Mouse (Mus musculus): ENCODE measurements at regions not wholly inside any gene's neighbourhood (a gene's known extent, or its start where the extent isn't known, plus 50 kb on each side); places are given as distances from the start of the nearest gene placed in this dataset.

DNA sequence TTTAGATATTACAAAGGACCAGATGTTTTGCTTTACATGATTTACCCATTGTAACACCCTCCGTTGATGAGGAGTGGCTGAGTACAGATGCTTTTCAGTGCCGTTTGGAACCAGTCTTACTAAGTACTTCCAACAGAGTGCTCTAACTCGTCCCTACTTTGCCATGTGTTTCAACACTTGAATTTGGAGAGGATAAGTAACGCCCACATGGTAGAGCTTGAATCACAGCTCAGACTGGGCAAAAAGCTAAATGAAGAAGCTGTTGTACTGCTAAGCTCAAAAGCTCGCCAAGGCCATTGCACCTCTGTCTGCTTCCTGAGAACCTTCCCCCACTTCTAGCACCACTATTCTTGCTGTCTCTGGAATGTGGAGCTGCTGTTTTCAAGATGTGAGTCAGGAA lies 471.1 kb downstream of the Nfib start:
- 77% methylated on average over 5 of the region's 5 CpGs for WGBS

GRCm38 (mm10) chr4:82226197-82227119 lies 479.1 kb downstream of the Nfib start:
- Histone ChIP-seq H3K4me1 (ENCODE audit: control insufficient read depth, insufficient read depth, low read length) (no peaks in the 10 kb centered on the region), H3K27ac (ENCODE audit: low read length) (no peak overlapping the region), H3K36me3 (ENCODE audit: control insufficient read depth, insufficient read depth, low read length) (no peaks in the 10 kb centered on the region), H3K27me3 (ENCODE audit: control insufficient read depth, insufficient read depth, low read length) (no peaks in the 10 kb centered on the region), H3K4me2 (replicated peaks; ENCODE audit: low read depth, low read length) (no peak overlapping the region), H3K4me3 (ENCODE audit: low read depth, low read length) (no peak overlapping the region), H3K9me3 (ENCODE audit: control insufficient read depth, low read depth, low read length) (no peaks in the 10 kb centered on the region), H3K9ac (replicated peaks; ENCODE audit: low read depth, low read length) (no peak overlapping the region)
- ATAC-seq (ENCODE audit: insufficient number of reproducible peaks, insufficient read depth, low FRiP score, low read depth): no peak
- WGBS: 68% methylated on average over 6 of the region's 6 CpGs

More for the DNA sequence above, 471.1 kb downstream of the Nfib start:
- no peak overlapping the region for H3K9ac ChIP-seq (replicated peaks; ENCODE audit: low read depth, low read length)
- H3K4me3 ChIP-seq (ENCODE audit: low read depth, low read length): no peak overlapping the region
- H3K9me3 ChIP-seq (ENCODE audit: control insufficient read depth, low read depth, low read length): peaks cover 8% of the 10 kb centered on the region; the same call in 1 of the 2 replicates
- no peaks in the 10 kb centered on the region for H3K36me3 ChIP-seq (ENCODE audit: control insufficient read depth, insufficient read depth, low read length)
- no peaks in the 10 kb centered on the region for H3K4me1 ChIP-seq (ENCODE audit: control insufficient read depth, insufficient read depth, low read length)
- H3K4me2 ChIP-seq (replicated peaks; ENCODE audit: low read depth, low read length): no peak overlapping the region
- H3K27ac ChIP-seq (ENCODE audit: low read length): no peak overlapping the region
- no peak for ATAC-seq (ENCODE audit: insufficient number of reproducible peaks, insufficient read depth, low FRiP score, low read depth)
- H3K27me3 ChIP-seq (ENCODE audit: control insufficient read depth, insufficient read depth, low read length): no peaks in the 10 kb centered on the region

- Histone ChIP-seq H3K4me2 (replicated peaks; ENCODE audit: low read depth, low read length) (no peak overlapping the region), H3K27ac (ENCODE audit: low read length) (no peak overlapping the region), H3K27me3 (ENCODE audit: control insufficient read depth, insufficient read depth, low read length) (no peaks in the 10 kb centered on the region), H3K4me1 (ENCODE audit: control insufficient read depth, insufficient read depth, low read length) (no peaks in the 10 kb centered on the region), H3K9ac (replicated peaks; ENCODE audit: low read depth, low read length) (no peak overlapping the region), H3K9me3 (ENCODE audit: control insufficient read depth, low read depth, low read length) (no peaks in the 10 kb centered on the region), H3K36me3 (ENCODE audit: control insufficient read depth, insufficient read depth, low read length) (no peaks in the 10 kb centered on the region), H3K4me3 (ENCODE audit: low read depth, low read length) (no peak overlapping the region)
- 77% methylated on average over 8 of the region's 8 CpGs for WGBS
- ATAC-seq (ENCODE audit: insufficient number of reproducible peaks, insufficient read depth, low FRiP score, low read depth): no peak
These were observed 484.8 kb downstream of the Nfib start for GRCm38 (mm10) chr4:82220724-82221123.

GRCm38 (mm10) chr4:82220120-82220714 lies 485.3 kb downstream of the Nfib start:
- no peak overlapping the region for H3K4me3 ChIP-seq (ENCODE audit: low read depth, low read length)
- H3K27ac ChIP-seq (ENCODE audit: low read length): peak overlapping the region; percentile 48; the same call in 1 of the 2 replicates
- H3K4me2 ChIP-seq (replicated peaks; ENCODE audit: low read depth, low read length): no peak overlapping the region
- H3K9me3 ChIP-seq (ENCODE audit: control insufficient read depth, low read depth, low read length): no peaks in the 10 kb centered on the region
- 49% methylated on average over 7 of the region's 7 CpGs for WGBS
- no peak overlapping the region for H3K9ac ChIP-seq (replicated peaks; ENCODE audit: low read depth, low read length)
- ATAC-seq (ENCODE audit: insufficient number of reproducible peaks, insufficient read depth, low FRiP score, low read depth): no peak
- H3K36me3 ChIP-seq (ENCODE audit: control insufficient read depth, insufficient read depth, low read length): no peaks in the 10 kb centered on the region
- no peaks in the 10 kb centered on the region for H3K4me1 ChIP-seq (ENCODE audit: control insufficient read depth, insufficient read depth, low read length)
- no peaks in the 10 kb centered on the region for H3K27me3 ChIP-seq (ENCODE audit: control insufficient read depth, insufficient read depth, low read length)

DNA sequence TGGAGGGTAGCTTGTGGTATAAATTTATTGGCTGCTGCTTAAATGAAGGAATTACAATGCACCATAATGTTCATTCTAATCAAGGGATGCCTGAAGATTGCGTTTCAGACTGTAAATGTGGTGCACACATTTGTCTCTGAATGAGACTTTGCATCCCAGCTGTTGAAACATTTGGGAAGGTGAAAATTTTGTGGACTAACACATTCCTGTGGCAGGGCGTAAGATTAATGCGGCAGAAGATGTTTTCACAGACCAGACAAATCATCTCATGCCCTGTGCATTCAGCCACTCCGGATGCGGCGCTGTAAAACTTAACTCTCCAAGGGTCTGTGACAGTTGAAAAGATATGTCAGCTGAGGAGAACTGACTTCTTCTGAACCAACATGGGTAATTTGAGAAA lies 486.9 kb downstream of the Nfib start:
- no peaks in the 10 kb centered on the region for H3K36me3 ChIP-seq (ENCODE audit: control insufficient read depth, insufficient read depth, low read length)
- no peaks in the 10 kb centered on the region for H3K9me3 ChIP-seq (ENCODE audit: control insufficient read depth, low read depth, low read length)
- no peak overlapping the region for H3K27ac ChIP-seq (ENCODE audit: low read length)
- H3K4me3 ChIP-seq (ENCODE audit: low read depth, low read length): no peak overlapping the region
- H3K4me2 ChIP-seq (replicated peaks; ENCODE audit: low read depth, low read length): no peak overlapping the region
- ATAC-seq (ENCODE audit: insufficient number of reproducible peaks, insufficient read depth, low FRiP score, low read depth): no peak
- H3K27me3 ChIP-seq (ENCODE audit: control insufficient read depth, insufficient read depth, low read length): no peaks in the 10 kb centered on the region
- H3K9ac ChIP-seq (replicated peaks; ENCODE audit: low read depth, low read length): no peak overlapping the region
- WGBS: 73% methylated on average over 6 of the region's 6 CpGs
- H3K4me1 ChIP-seq (ENCODE audit: control insufficient read depth, insufficient read depth, low read length): no peaks in the 10 kb centered on the region

DNA sequence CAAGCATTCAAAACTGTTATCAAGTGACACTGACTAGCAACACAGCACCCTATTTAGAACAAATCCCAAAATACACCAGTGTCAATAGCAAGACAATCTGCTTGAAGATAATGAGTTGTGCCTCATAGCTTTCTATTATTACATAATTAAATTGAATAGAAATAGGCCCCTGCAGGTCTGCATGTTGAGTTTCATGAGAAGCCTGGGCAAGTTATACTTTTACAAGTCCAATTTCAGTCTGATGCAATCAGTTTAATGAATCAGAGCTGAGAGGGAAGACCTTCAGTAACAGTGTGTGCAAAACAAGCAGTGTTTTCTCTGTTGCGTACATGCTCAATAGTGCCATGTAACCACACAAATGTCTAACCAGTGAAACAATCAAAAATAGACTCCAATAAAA lies 498.5 kb downstream of the Nfib start:
- WGBS: 96% methylated on average over 1 of the region's 1 CpGs
- Histone ChIP-seq H3K9me3 (ENCODE audit: control insufficient read depth, low read depth, low read length) (no peaks in the 10 kb centered on the region), H3K36me3 (ENCODE audit: control insufficient read depth, insufficient read depth, low read length) (no peaks in the 10 kb centered on the region), H3K4me3 (ENCODE audit: low read depth, low read length) (no peak overlapping the region), H3K27me3 (ENCODE audit: control insufficient read depth, insufficient read depth, low read length) (no peaks in the 10 kb centered on the region), H3K4me2 (replicated peaks; ENCODE audit: low read depth, low read length) (no peak overlapping the region), H3K27ac (ENCODE audit: low read length) (no peak overlapping the region), H3K4me1 (ENCODE audit: control insufficient read depth, insufficient read depth, low read length) (no peaks in the 10 kb centered on the region), H3K9ac (replicated peaks; ENCODE audit: low read depth, low read length) (no peak overlapping the region)
- no peak for ATAC-seq (ENCODE audit: insufficient number of reproducible peaks, insufficient read depth, low FRiP score, low read depth)

GRCm38 (mm10) chr4:82200306-82200705 lies 505.2 kb downstream of the Nfib start:
- WGBS: 80% methylated on average over 2 of the region's 2 CpGs
- Histone ChIP-seq H3K4me3 (ENCODE audit: low read depth, low read length) (no peak overlapping the region), H3K27me3 (ENCODE audit: control insufficient read depth, insufficient read depth, low read length) (no peaks in the 10 kb centered on the region), H3K4me1 (ENCODE audit: control insufficient read depth, insufficient read depth, low read length) (0 out of 2 replicates have a peak, but pooled peaks cover 3% of the 10 kb centered on the region), H3K9me3 (ENCODE audit: control insufficient read depth, low read depth, low read length) (no peaks in the 10 kb centered on the region), H3K9ac (replicated peaks; ENCODE audit: low read depth, low read length) (no peak overlapping the region), H3K4me2 (replicated peaks; ENCODE audit: low read depth, low read length) (no peak overlapping the region), H3K36me3 (ENCODE audit: control insufficient read depth, insufficient read depth, low read length) (no peaks in the 10 kb centered on the region), H3K27ac (ENCODE audit: low read length) (no peak overlapping the region)
- no peak for ATAC-seq (ENCODE audit: insufficient number of reproducible peaks, insufficient read depth, low FRiP score, low read depth)

- ATAC-seq (ENCODE audit: insufficient number of reproducible peaks, insufficient read depth, low FRiP score, low read depth): no peak
- 0 out of 2 replicates have a peak, but pooled peaks cover 3% of the 10 kb centered on the region for H3K4me1 ChIP-seq (ENCODE audit: control insufficient read depth, insufficient read depth, low read length)
- no peak overlapping the region for H3K27ac ChIP-seq (ENCODE audit: low read length)
- H3K36me3 ChIP-seq (ENCODE audit: control insufficient read depth, insufficient read depth, low read length): no peaks in the 10 kb centered on the region
- no peak overlapping the region for H3K9ac ChIP-seq (replicated peaks; ENCODE audit: low read depth, low read length)
- no peaks in the 10 kb centered on the region for H3K9me3 ChIP-seq (ENCODE audit: control insufficient read depth, low read depth, low read length)
- no peak overlapping the region for H3K4me3 ChIP-seq (ENCODE audit: low read depth, low read length)
- no peak overlapping the region for H3K4me2 ChIP-seq (replicated peaks; ENCODE audit: low read depth, low read length)
- H3K27me3 ChIP-seq (ENCODE audit: control insufficient read depth, insufficient read depth, low read length): no peaks in the 10 kb centered on the region
These were observed 506.4 kb downstream of the Nfib start for GRCm38 (mm10) chr4:82199118-82199517.

Measured in stomach, embryonic 14.5 days (tissue).